16 mouse cellular contexts compared by ENCODE assay signal in the genomic region with DNA sequence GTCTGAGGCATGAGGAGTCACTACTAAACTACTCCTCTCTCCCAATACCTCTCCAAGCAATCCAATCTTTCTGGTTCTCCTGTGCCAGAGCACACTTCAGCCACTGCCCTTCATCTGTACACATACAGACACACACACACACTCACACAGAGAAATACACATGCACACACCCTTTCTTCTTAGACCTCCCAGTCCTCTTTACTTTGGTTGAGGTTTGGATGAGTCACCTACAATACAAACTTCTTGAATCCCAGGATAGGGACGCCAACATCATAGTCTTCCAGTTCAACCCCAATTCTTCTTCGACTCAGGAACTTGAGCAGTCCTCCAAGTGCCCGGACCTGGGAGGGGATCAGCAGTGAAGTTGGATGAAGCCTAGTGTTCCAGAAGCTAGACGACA. TPM values are rescaled to one million over a fixed set of nuclear protein-coding genes. Genes with fewer than 3 reads are reported as not detected.
DNase-seq lines count a peak whose midpoint lies in the region; ATAC-seq and TF ChIP-seq lines count a peak whose summit lies in the region.
"Had no signal": no experiment of that assay in that cellular context is flagged by ENCODE, and none has a peak within 500 bp of the region (broad histone marks: within the 10 kb centered on the region; RNA-seq: fewer than 3 reads in every experiment).

No protein-coding gene starts in this region.

- H3K4me2 ChIP-seq in heart, embryonic 11.5 days = no peak overlapping the region
- H3K4me2 ChIP-seq in kidney, embryonic 16.5 days (replicated peaks; ENCODE audit: low read depth, low read length) = no peak overlapping the region
- H3K4me2 ChIP-seq in embryonic facial prominence, embryonic 13.5 days = no peak overlapping the region
- H3K4me2 ChIP-seq in myocyte (ENCODE audit: low read depth) = peak overlapping the region; percentile 65
- H3K4me2 ChIP-seq: forebrain, embryonic 12.5 days; hindbrain, embryonic 13.5 days had no signal

- H3K27me3 ChIP-seq in heart, embryonic 11.5 days (ENCODE audit: control insufficient read depth, insufficient read depth, low read length) = no peaks in the 10 kb centered on the region
- no peaks in the 10 kb centered on the region for H3K27me3 ChIP-seq in kidney, embryonic 16.5 days (ENCODE audit: insufficient read depth, low read length)
- H3K27me3 ChIP-seq in kidney, adult 2 months (replicated peaks; ENCODE audit: control insufficient read depth, insufficient read depth, low read length) = no peaks in the 10 kb centered on the region
- no peaks in the 10 kb centered on the region for H3K27me3 ChIP-seq in embryonic facial prominence, embryonic 13.5 days
- H3K27me3 ChIP-seq in myocyte (ENCODE audit: control insufficient read depth, insufficient read depth, insufficient read length) = no peaks in the 10 kb centered on the region
- H3K27me3 ChIP-seq: forebrain, embryonic 12.5 days; hindbrain, embryonic 13.5 days; megakaryocyte, embryonic 14.5 days had no signal

- H3K79me2 ChIP-seq in myocyte (ENCODE audit: control insufficient read depth, insufficient read depth) = no peaks in the 10 kb centered on the region

- H3K4me1 ChIP-seq in heart, embryonic 11.5 days (ENCODE audit: control insufficient read depth, insufficient read depth, low read length) = peaks cover 32% of the 10 kb centered on the region
- peaks cover 33% of the 10 kb centered on the region for H3K4me1 ChIP-seq in kidney, embryonic 16.5 days (ENCODE audit: insufficient read depth, low read length)
- peaks cover 9% of the 10 kb centered on the region; the same call in 1 of the 2 replicates for H3K4me1 ChIP-seq in kidney, adult 2 months (ENCODE audit: control insufficient read depth, insufficient read depth, low read length)
- H3K4me1 ChIP-seq in embryonic facial prominence, embryonic 13.5 days = peaks cover 32% of the 10 kb centered on the region

- no peak overlapping the region for H3K9ac ChIP-seq in heart, embryonic 11.5 days (ENCODE audit: low read depth, low read length)
- H3K9ac ChIP-seq in kidney, embryonic 16.5 days (replicated peaks; ENCODE audit: low read length) = no peak overlapping the region
- H3K9ac ChIP-seq in embryonic facial prominence, embryonic 13.5 days = 0 out of 2 replicates have a peak overlapping the region, but pooled peaks have one; percentile 2
- H3K9ac ChIP-seq: forebrain, embryonic 12.5 days; hindbrain, embryonic 13.5 days had no signal

- ATAC-seq in heart, embryonic 11.5 days (replicated peaks; ENCODE audit: insufficient number of reproducible peaks, low FRiP score, low TSS enrichment) = no peak
- no peak for ATAC-seq in kidney, embryonic 16.5 days (ENCODE audit: low FRiP score, low TSS enrichment)
- no peak for ATAC-seq in embryonic facial prominence, embryonic 13.5 days (ENCODE audit: insufficient number of reproducible peaks, insufficient read depth, low FRiP score, low TSS enrichment, low read depth)

- H3K36me3 ChIP-seq in heart, embryonic 11.5 days (ENCODE audit: control insufficient read depth, insufficient read depth, low read length) = no peaks in the 10 kb centered on the region
- no peaks in the 10 kb centered on the region for H3K36me3 ChIP-seq in kidney, embryonic 16.5 days (ENCODE audit: insufficient read depth, low read length)
- H3K36me3 ChIP-seq in kidney, adult 2 months (ENCODE audit: control insufficient read depth, insufficient read depth, low read length) = no peaks in the 10 kb centered on the region
- H3K36me3 ChIP-seq in embryonic facial prominence, embryonic 13.5 days = no peaks in the 10 kb centered on the region
- no peaks in the 10 kb centered on the region for H3K36me3 ChIP-seq in myocyte (ENCODE audit: control insufficient read depth, insufficient read depth)
- H3K36me3 ChIP-seq: forebrain, embryonic 12.5 days; hindbrain, embryonic 13.5 days had no signal

- no peak overlapping the region for H3K4me3 ChIP-seq in heart, embryonic 11.5 days (ENCODE audit: low read depth, low read length)
- no peak overlapping the region for H3K4me3 ChIP-seq in kidney, embryonic 16.5 days (ENCODE audit: low read length)
- H3K4me3 ChIP-seq in kidney, adult 2 months (ENCODE audit: insufficient read depth, low read depth, low read length) = no peak overlapping the region
- no peak overlapping the region for H3K4me3 ChIP-seq in embryonic facial prominence, embryonic 13.5 days
- H3K4me3 ChIP-seq in myocyte = no peak overlapping the region
- H3K4me3 ChIP-seq: forebrain, embryonic 12.5 days; gastrocnemius, adult 2 months; hindbrain, embryonic 13.5 days; megakaryocyte, embryonic 14.5 days had no signal

- peak overlapping the region; percentile 90 for H3K27ac ChIP-seq in heart, embryonic 11.5 days (ENCODE audit: low read depth, low read length)
- H3K27ac ChIP-seq in kidney, embryonic 16.5 days (ENCODE audit: low read length) = peak overlapping the region; percentile 99; the same call in 1 of the 2 replicates
- H3K27ac ChIP-seq in kidney, adult 2 months (ENCODE audit: insufficient read depth, low read depth, low read length) = no peak overlapping the region
- no peak overlapping the region for H3K27ac ChIP-seq in embryonic facial prominence, embryonic 13.5 days
- H3K27ac ChIP-seq: forebrain, embryonic 12.5 days; gastrocnemius, adult 2 months; hindbrain, embryonic 13.5 days had no signal

- WGBS in heart, embryonic 11.5 days (ENCODE audit: insufficient replicate concordance) = 70% methylated on average over 4 of the region's 4 CpGs
- WGBS in kidney, embryonic 16.5 days = 83% methylated on average over 4 of the region's 4 CpGs
- WGBS in kidney, adult 2 months = 81% methylated on average over 4 of the region's 4 CpGs
- WGBS in embryonic facial prominence, embryonic 13.5 days = 86% methylated on average over 4 of the region's 4 CpGs

- no peak for TF ChIP-seq POLR2A in kidney, adult 2 months (IDR thresholded peaks at IDR 0.05; ENCODE audit: low read depth, low read length)
- TF ChIP-seq POLR2A in myocyte (IDR thresholded peaks at IDR 0.05; ENCODE audit: insufficient read length, low read depth) = no peak

- H3K9me3 ChIP-seq in heart, embryonic 11.5 days (replicated peaks; ENCODE audit: control insufficient read depth, low read length) = no peaks in the 10 kb centered on the region
- no peaks in the 10 kb centered on the region for H3K9me3 ChIP-seq in kidney, embryonic 16.5 days (ENCODE audit: low read length)
- no peaks in the 10 kb centered on the region for H3K9me3 ChIP-seq in embryonic facial prominence, embryonic 13.5 days
- H3K9me3 ChIP-seq: forebrain, embryonic 12.5 days; hindbrain, embryonic 13.5 days; megakaryocyte, embryonic 14.5 days had no signal

- DNase-seq in heart, postnatal 25 days (ENCODE audit: low spot score) = no peak
- no peak for DNase-seq in kidney, adult 2 months
- no peak for DNase-seq in layer of hippocampus, adult 9-10 months (ENCODE audit: low spot score)
- DNase-seq in gastrocnemius, postnatal 36 days = no peak
- DNase-seq: cerebellum, adult 8-10 months; gastrocnemius, adult 2 months; kidney, postnatal 14 days; layer of hippocampus, postnatal 36 days; thymus, postnatal 14 days had no signal

- H3ac ChIP-seq in myocyte (ENCODE audit: control insufficient read depth, insufficient read length) = no peak overlapping the region

- intact Hi-C loops in heart, postnatal 25 days (cut with DNase I) = loop anchor here (2.0 kb wide), 1 partner anchor 21 kb away; no protein-coding TSS in a partner anchor
- intact Hi-C loops in gastrocnemius, postnatal 36 days (cut with DNase I) = no loop called here

- TF ChIP-seq CTCF in kidney, adult 2 months (conservative IDR thresholded peaks at IDR 0.05; ENCODE audit: insufficient read depth, insufficient read length, low read depth, low read length) = no peak

RNA-seq across cellular contexts. Expression of a gene that starts 2.8 kb away (rescaled TPM):
- 4.4 and 4.6 TPM in 2 replicates for polyA plus RNA-seq in heart, embryonic 11.5 days (2014; fragmentation: Nextera tagmentation; extraction: Ambion mirVana)
- total RNA-seq in heart, postnatal 25 days (2021) = 1 to 10 TPM in 1 of 2 experiments, under 1 TPM in 1; 0.57 to 1.3 TPM
- 4.5 and 6.9 TPM in 2 replicates for polyA plus RNA-seq in kidney, embryonic 16.5 days (2015; fragmentation: Nextera tagmentation; extraction: Ambion mirVana)
- 1.6 and 2.4 TPM in 2 replicates for polyA plus RNA-seq in kidney, adult 2 months (2012; rRNA removed)
- 3.5 and 3.6 TPM in 2 replicates for polyA plus RNA-seq in embryonic facial prominence, embryonic 13.5 days (2015; fragmentation: Nextera tagmentation; extraction: Ambion mirVana)
- 2.1 TPM for polyA plus RNA-seq in myocyte (2012; fragmentation: generic; extraction: Trizol)
- total RNA-seq in gastrocnemius, postnatal 36 days (2021) = under 1 TPM; 0.20 to 0.35 TPM
- total RNA-seq: gastrocnemius, adult 2 months had no signal

RNA-seq across cellular contexts. Expression of a gene that starts 6.0 kb away (rescaled TPM):
- polyA plus RNA-seq in heart, embryonic 11.5 days (2014; fragmentation: Nextera tagmentation; extraction: Ambion mirVana) = 86.4 and 228 TPM in 2 replicates
- 10 to 100 TPM; 40.0 to 46.1 TPM for total RNA-seq in heart, postnatal 25 days (2021)
- 341 and 345 TPM in 2 replicates for polyA plus RNA-seq in kidney, embryonic 16.5 days (2015; fragmentation: Nextera tagmentation; extraction: Ambion mirVana)
- 105 and 117 TPM in 2 replicates for polyA plus RNA-seq in kidney, adult 2 months (2012; rRNA removed)
- polyA plus RNA-seq in embryonic facial prominence, embryonic 13.5 days (2015; fragmentation: Nextera tagmentation; extraction: Ambion mirVana) = 243 and 254 TPM in 2 replicates
- 412 TPM for polyA plus RNA-seq in myocyte (2012; fragmentation: generic; extraction: Trizol)
- total RNA-seq in gastrocnemius, postnatal 36 days (2021) = 10 to 100 TPM; 10.9 to 12.0 TPM

RNA-seq across cellular contexts. Expression of a gene that starts 15.0 kb away (rescaled TPM):
- polyA plus RNA-seq in heart, embryonic 11.5 days (2014; fragmentation: Nextera tagmentation; extraction: Ambion mirVana) = 213 and 217 TPM in 2 replicates
- 10 to 100 TPM; 27.7 to 31.3 TPM for total RNA-seq in heart, postnatal 25 days (2021)
- 375 and 376 TPM in 2 replicates for polyA plus RNA-seq in kidney, embryonic 16.5 days (2015; fragmentation: Nextera tagmentation; extraction: Ambion mirVana)
- 37.7 and 41.0 TPM in 2 replicates for polyA plus RNA-seq in kidney, adult 2 months (2012; rRNA removed)
- polyA plus RNA-seq in embryonic facial prominence, embryonic 13.5 days (2015; fragmentation: Nextera tagmentation; extraction: Ambion mirVana) = 358 and 374 TPM in 2 replicates
- polyA plus RNA-seq in myocyte (2012; fragmentation: generic; extraction: Trizol) = 101 TPM
- 1 to 10 TPM; 8.4 to 8.9 TPM for total RNA-seq in gastrocnemius, postnatal 36 days (2021)

RNA-seq across cellular contexts. Expression of a gene that starts 16.0 kb away (rescaled TPM):
- polyA plus RNA-seq in heart, embryonic 11.5 days (2014; fragmentation: Nextera tagmentation; extraction: Ambion mirVana) = 1.8 and 2.1 TPM in 2 replicates
- not detected for total RNA-seq in heart, postnatal 25 days (2021)
- polyA plus RNA-seq in kidney, embryonic 16.5 days (2015; fragmentation: Nextera tagmentation; extraction: Ambion mirVana) = 5.7 and 7.1 TPM in 2 replicates
- polyA plus RNA-seq in kidney, adult 2 months (2012; rRNA removed) = 0.69 and 0.77 TPM in 2 replicates
- polyA plus RNA-seq in embryonic facial prominence, embryonic 13.5 days (2015; fragmentation: Nextera tagmentation; extraction: Ambion mirVana) = 14.2 and 19.5 TPM in 2 replicates
- 0.14 TPM for polyA plus RNA-seq in myocyte (2012; fragmentation: generic; extraction: Trizol)
- not detected for total RNA-seq in gastrocnemius, postnatal 36 days (2021)
- total RNA-seq: gastrocnemius, adult 2 months had no signal

RNA-seq across cellular contexts. Expression of a gene that starts 21.4 kb away (rescaled TPM):
- not detected in 2 replicates for polyA plus RNA-seq in heart, embryonic 11.5 days (2014; fragmentation: Nextera tagmentation; extraction: Ambion mirVana)
- not detected for total RNA-seq in heart, postnatal 25 days (2021)
- not detected in 2 replicates for polyA plus RNA-seq in kidney, embryonic 16.5 days (2015; fragmentation: Nextera tagmentation; extraction: Ambion mirVana)
- polyA plus RNA-seq in kidney, adult 2 months (2012; rRNA removed) = 0.13 and 0.16 TPM in 2 replicates
- 0.87 and 1.0 TPM in 2 replicates for polyA plus RNA-seq in embryonic facial prominence, embryonic 13.5 days (2015; fragmentation: Nextera tagmentation; extraction: Ambion mirVana)
- 0.18 TPM for polyA plus RNA-seq in myocyte (2012; fragmentation: generic; extraction: Trizol)
- not detected for total RNA-seq in gastrocnemius, postnatal 36 days (2021)
- total RNA-seq: gastrocnemius, adult 2 months; layer of hippocampus, postnatal 36 days had no signal
- polyA plus RNA-seq: forebrain, embryonic 12.5 days; hindbrain, embryonic 13.5 days had no signal

Comparison
In these comparisons a context has a peak if more than half of its experiments do, and no peak if none do; other contexts are left out.
1. H3K27ac ChIP-seq: peak in heart, embryonic 11.5 days (single experiment) and kidney, embryonic 16.5 days (single experiment); none in kidney, adult 2 months (single experiment) and embryonic facial prominence, embryonic 13.5 days (single experiment).